Mouse (Mus musculus): Measurements from ENCODE around the gene Prcd.

GRCm38 (mm10) chr11:116656348-116657191, 3.2 kb downstream of the Prcd start:
- no peak for TF ChIP-seq JUND (conservative IDR thresholded peaks at IDR 0.05; ENCODE audit: low read depth, low read length)
- no peak for TF ChIP-seq ZMIZ1 (IDR thresholded peaks at IDR 0.05; ENCODE audit: low read depth, low read length)
- TF ChIP-seq EP300 (IDR thresholded peaks at IDR 0.05; ENCODE audit: low read length) = no peak
- no peak for TF ChIP-seq ZC3H11A (IDR thresholded peaks at IDR 0.05; ENCODE audit: low read depth, low read length)
- TF ChIP-seq POLR2A (IDR thresholded peaks at IDR 0.05; ENCODE audit: low read depth, low read length) = no peak
- no peak for TF ChIP-seq NELFE (IDR thresholded peaks at IDR 0.05; ENCODE audit: low read depth, low read length)
- TF ChIP-seq CTCF (conservative IDR thresholded peaks at IDR 0.05 in 1 of 2, IDR thresholded peaks at IDR 0.05 in 1 of 2; ENCODE audit: low read depth in 2 of 2, low read length in 2 of 2) = no peak
- TF ChIP-seq MAX (IDR thresholded peaks at IDR 0.05; ENCODE audit: low read length) = no peak
